Mouse (Mus musculus): ENCODE measurements at regions not wholly inside any gene's neighbourhood (a gene's known extent, or its start where the extent isn't known, plus 50 kb on each side); places are given as distances from the start of the nearest gene placed in this dataset.
A peak's percentile ranks its signal among the peaks of the same experiment; 100 is the strongest.

GRCm38 (mm10) chr15:86835996-86836395 is 621.7 kb downstream of the Tbc1d22a start:
- no peaks in the 10 kb centered on the region for H3K27me3 ChIP-seq (ENCODE audit: control insufficient read depth, insufficient read depth, low read length)
- WGBS: 23% methylated on average over 6 of the region's 6 CpGs
- no peak overlapping the region for H3K4me3 ChIP-seq (replicated peaks; ENCODE audit: low read length)
- H3K9ac ChIP-seq (ENCODE audit: low read depth, low read length, severe bottlenecking): no peak overlapping the region
- DNase-seq (ENCODE audit: low spot score) (peak; percentile 86), ATAC-seq (ENCODE audit: low FRiP score, low read depth) (peak; percentile 82)
- no peak overlapping the region for H3K4me2 ChIP-seq (replicated peaks; ENCODE audit: low read depth, low read length, severe bottlenecking)
- no peaks in the 10 kb centered on the region for H3K36me3 ChIP-seq (ENCODE audit: control insufficient read depth, insufficient read depth, low read length)
- peak overlapping the region; percentile 52; the same call in 1 of the 2 replicates for H3K27ac ChIP-seq (replicated peaks; ENCODE audit: low read depth, low read length)
- peaks cover 16% of the 10 kb centered on the region; the same call in 1 of the 2 replicates for H3K4me1 ChIP-seq (ENCODE audit: control insufficient read depth, insufficient read depth, low read length)
- no peak for TF ChIP-seq POLR2A (IDR thresholded peaks at IDR 0.05; ENCODE audit: borderline replicate concordance, extremely low read depth, insufficient read depth, insufficient read length)
- H3K9me3 ChIP-seq (ENCODE audit: control insufficient read depth, low read length): no peaks in the 10 kb centered on the region; the same call in 1 of the 2 replicates

GRCm38 (mm10) chr15:86852161-86852870 is 638.1 kb downstream of the Tbc1d22a start:
- TF ChIP-seq POLR2A (IDR thresholded peaks at IDR 0.05; ENCODE audit: borderline replicate concordance, extremely low read depth, insufficient read depth, insufficient read length): no peak
- 57% methylated on average over 11 of the region's 11 CpGs for WGBS

GRCm38 (mm10) chr15:86858356-86858906 is 644.2 kb downstream of the Tbc1d22a start:
- Histone ChIP-seq H3K9ac (ENCODE audit: low read depth, low read length, severe bottlenecking) (no peak overlapping the region), H3K4me2 (replicated peaks; ENCODE audit: low read depth, low read length, severe bottlenecking) (no peak overlapping the region), H3K27ac (replicated peaks; ENCODE audit: low read depth, low read length) (no peak overlapping the region), H3K4me3 (replicated peaks; ENCODE audit: low read length) (no peak overlapping the region), H3K4me1 (ENCODE audit: control insufficient read depth, insufficient read depth, low read length) (no peaks in the 10 kb centered on the region), H3K36me3 (ENCODE audit: control insufficient read depth, insufficient read depth, low read length) (no peaks in the 10 kb centered on the region), H3K27me3 (ENCODE audit: control insufficient read depth, insufficient read depth, low read length) (no peaks in the 10 kb centered on the region), H3K9me3 (ENCODE audit: control insufficient read depth, low read length) (no peaks in the 10 kb centered on the region)
- WGBS: 32% methylated on average over 3 of the region's 3 CpGs
- no peak for TF ChIP-seq POLR2A (IDR thresholded peaks at IDR 0.05; ENCODE audit: borderline replicate concordance, extremely low read depth, insufficient read depth, insufficient read length)
- DNase-seq (ENCODE audit: low spot score): no peak
- ATAC-seq (ENCODE audit: low FRiP score, low read depth): no peak

More at GRCm38 (mm10) chr15:86852161-86852870, 638.1 kb downstream of the Tbc1d22a start:
- ATAC-seq (ENCODE audit: low FRiP score, low read depth) (no peak), DNase-seq (ENCODE audit: low spot score) (no peak)
- Histone ChIP-seq H3K27me3 (ENCODE audit: control insufficient read depth, insufficient read depth, low read length) (no peaks in the 10 kb centered on the region), H3K9ac (ENCODE audit: low read depth, low read length, severe bottlenecking) (no peak overlapping the region), H3K4me1 (ENCODE audit: control insufficient read depth, insufficient read depth, low read length) (peaks cover 7% of the 10 kb centered on the region; the same call in 1 of the 2 replicates), H3K9me3 (ENCODE audit: control insufficient read depth, low read length) (no peaks in the 10 kb centered on the region), H3K4me3 (replicated peaks; ENCODE audit: low read length) (no peak overlapping the region), H3K4me2 (replicated peaks; ENCODE audit: low read depth, low read length, severe bottlenecking) (no peak overlapping the region), H3K36me3 (ENCODE audit: control insufficient read depth, insufficient read depth, low read length) (no peaks in the 10 kb centered on the region), H3K27ac (replicated peaks; ENCODE audit: low read depth, low read length) (no peak overlapping the region)

- DNase-seq (ENCODE audit: low spot score) (no peak), ATAC-seq (ENCODE audit: low FRiP score, low read depth) (no peak)
- 0 out of 2 replicates have a peak, but pooled peaks cover 3% of the 10 kb centered on the region for H3K4me1 ChIP-seq (ENCODE audit: control insufficient read depth, insufficient read depth, low read length)
- H3K36me3 ChIP-seq (ENCODE audit: control insufficient read depth, insufficient read depth, low read length): no peaks in the 10 kb centered on the region
- TF ChIP-seq POLR2A (IDR thresholded peaks at IDR 0.05; ENCODE audit: borderline replicate concordance, extremely low read depth, insufficient read depth, insufficient read length): no peak
- H3K27me3 ChIP-seq (ENCODE audit: control insufficient read depth, insufficient read depth, low read length): no peaks in the 10 kb centered on the region
- no peaks in the 10 kb centered on the region for H3K9me3 ChIP-seq (ENCODE audit: control insufficient read depth, low read length)
- no peak overlapping the region for H3K4me3 ChIP-seq (replicated peaks; ENCODE audit: low read length)
- 0 out of 2 replicates have a peak overlapping the region, but pooled peaks have one; percentile 7 for H3K9ac ChIP-seq (ENCODE audit: low read depth, low read length, severe bottlenecking)
- H3K27ac ChIP-seq (replicated peaks; ENCODE audit: low read depth, low read length): no peak overlapping the region
- H3K4me2 ChIP-seq (replicated peaks; ENCODE audit: low read depth, low read length, severe bottlenecking): 0 out of 2 replicates have a peak overlapping the region, but pooled peaks have one; percentile 15
- WGBS: 14% methylated on average over 7 of the region's 7 CpGs
These were observed 661.6 kb downstream of the Tbc1d22a start for GRCm38 (mm10) chr15:86875721-86876309.

GRCm38 (mm10) chr15:86896974-86897373 is 647.1 kb upstream of the Fam19a5 start:
- ATAC-seq (ENCODE audit: low FRiP score, low read depth): no peak
- no peak overlapping the region for H3K4me3 ChIP-seq (replicated peaks; ENCODE audit: low read length)
- no peak for DNase-seq (ENCODE audit: low spot score)
- no peak overlapping the region for H3K4me2 ChIP-seq (replicated peaks; ENCODE audit: low read depth, low read length, severe bottlenecking)
- H3K27ac ChIP-seq (replicated peaks; ENCODE audit: low read depth, low read length): no peak overlapping the region
- H3K27me3 ChIP-seq (ENCODE audit: control insufficient read depth, insufficient read depth, low read length): no peaks in the 10 kb centered on the region
- no peak overlapping the region for H3K9ac ChIP-seq (ENCODE audit: low read depth, low read length, severe bottlenecking)
- H3K4me1 ChIP-seq (ENCODE audit: control insufficient read depth, insufficient read depth, low read length): no peaks in the 10 kb centered on the region
- H3K9me3 ChIP-seq (ENCODE audit: control insufficient read depth, low read length): no peaks in the 10 kb centered on the region
- no peaks in the 10 kb centered on the region for H3K36me3 ChIP-seq (ENCODE audit: control insufficient read depth, insufficient read depth, low read length)
- WGBS: 50% methylated on average over 6 of the region's 6 CpGs
- TF ChIP-seq POLR2A (IDR thresholded peaks at IDR 0.05; ENCODE audit: borderline replicate concordance, extremely low read depth, insufficient read depth, insufficient read length): no peak
